Mouse (Mus musculus): ENCODE results near the gene Uchl5.

GRCm38 (mm10) chr1:143776446-143777411, at the start of gene Uchl5, which contains the start of gene Trove2:
- no peak for TF ChIP-seq MYOG (IDR thresholded peaks at IDR 0.05; ENCODE audit: control insufficient read depth, extremely low read depth, insufficient read length)
- peak; percentile 90 for TF ChIP-seq CTCF (IDR thresholded peaks at IDR 0.05; ENCODE audit: control insufficient read depth, insufficient read depth, insufficient read length)
- peak; percentile 17 for TF ChIP-seq USF1 (IDR thresholded peaks at IDR 0.05; ENCODE audit: low read depth)
- peak; percentile 78 for TF ChIP-seq MAX (IDR thresholded peaks at IDR 0.05)

Data from C2C12 (cell line).